ENCODE assay signal across 1 mouse cellular context in the genomic region with DNA sequence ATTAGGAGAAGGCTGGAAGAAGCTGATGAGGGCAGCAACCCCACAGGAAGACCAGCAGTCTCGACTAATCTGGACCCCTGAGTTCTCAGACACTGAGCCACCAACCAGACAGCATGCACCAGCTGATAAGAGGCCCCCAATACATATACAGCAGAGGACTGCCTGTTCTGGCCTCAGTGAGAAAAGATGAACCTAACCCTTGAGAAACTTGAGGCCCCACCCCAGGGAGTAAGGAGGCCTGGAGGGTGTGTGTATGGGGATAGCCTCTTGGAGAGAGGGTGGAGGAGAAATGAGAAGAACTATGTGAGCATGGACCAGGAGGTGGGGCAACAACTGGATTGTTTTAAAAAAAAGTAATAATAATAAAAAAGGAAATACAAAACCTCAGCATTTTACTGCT.
TF ChIP-seq lines count a peak whose summit lies in the region.

No protein-coding gene starts in this region.

TF ChIP-seq in MEL, 35 proteins besides CTCF, POLR2A, EP300 and RAD21:
- TF ChIP-seq RCOR1 (IDR thresholded peaks at IDR 0.05; ENCODE audit: low read depth, low read length), result no peak
- TF ChIP-seq MYC (IDR thresholded peaks at IDR 0.05; ENCODE audit: low read depth, low read length), result no peak
- TF ChIP-seq GATA1 (IDR thresholded peaks at IDR 0.05; ENCODE audit: low read depth, low read length), result peak; percentile 27; the same call in 1 of the 2 replicates
- TF ChIP-seq UBTF (IDR thresholded peaks at IDR 0.05; ENCODE audit: borderline replicate concordance, insufficient read depth, low read depth, low read length), result no peak
- TF ChIP-seq BHLHE40 (IDR thresholded peaks at IDR 0.05; ENCODE audit: borderline replicate concordance, low read depth, low read length), result no peak
